In the genomic region with DNA sequence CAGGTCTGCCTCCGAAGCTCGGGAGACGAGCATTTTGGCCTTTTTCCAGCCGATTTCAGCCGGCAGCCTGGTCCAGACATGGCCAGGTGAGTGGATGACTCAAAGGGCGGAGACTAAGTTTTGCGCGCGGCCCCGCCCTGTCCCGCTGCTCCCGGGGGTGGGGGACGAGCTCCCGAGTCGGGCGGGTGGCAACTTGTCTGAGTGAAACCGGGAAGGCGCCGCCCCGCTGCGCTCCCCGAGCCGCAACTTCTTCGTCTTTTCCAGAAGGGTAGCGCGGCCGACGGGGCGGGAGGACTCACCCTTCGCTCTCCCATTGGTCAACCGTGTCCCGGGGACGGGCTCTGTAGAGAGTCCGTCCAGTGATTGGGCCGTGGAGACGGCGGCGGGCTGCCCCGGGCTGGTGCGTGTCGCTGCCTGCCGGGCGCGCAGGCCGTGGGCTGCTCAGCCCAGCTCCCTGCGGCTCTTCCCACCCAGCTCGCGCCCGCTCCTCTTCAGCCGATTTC, we compare ENCODE assay signal across 8 mouse cellular contexts. TPM values are rescaled to one million over a fixed set of nuclear protein-coding genes. Genes with fewer than 3 reads are reported as not detected.
A peak's percentile ranks its signal among the peaks of the same experiment; 100 is the strongest.
DNase-seq lines count a peak whose midpoint lies in the region; ATAC-seq and TF ChIP-seq lines count a peak whose summit lies in the region.

No protein-coding gene starts in this region.

- peak overlapping the region; percentile 88 for H3K4me2 ChIP-seq in kidney, embryonic 14.5 days (replicated peaks; ENCODE audit: low read depth, low read length)
- peak overlapping the region; percentile 75 for H3K4me2 ChIP-seq in limb, embryonic 14.5 days (replicated peaks; ENCODE audit: low read depth, low read length, severe bottlenecking)
- peak overlapping the region; percentile 85 for H3K4me2 ChIP-seq in midbrain, embryonic 16.5 days (ENCODE audit: low read length)

- H3K27me3 ChIP-seq in C2C12 (ENCODE audit: control insufficient read depth, insufficient read depth, insufficient read length) = no peaks in the 10 kb centered on the region
- peaks cover 58% of the 10 kb centered on the region for H3K27me3 ChIP-seq in heart, embryonic 10.5 days (ENCODE audit: insufficient read depth, poor library complexity, severe bottlenecking)
- peaks cover 33% of the 10 kb centered on the region for H3K27me3 ChIP-seq in kidney, embryonic 14.5 days (ENCODE audit: control insufficient read depth, insufficient read depth, low read length)
- H3K27me3 ChIP-seq in limb, embryonic 14.5 days (ENCODE audit: control insufficient read depth, insufficient read depth, low read length) = peaks cover 35% of the 10 kb centered on the region
- H3K27me3 ChIP-seq in midbrain, embryonic 16.5 days (ENCODE audit: control insufficient read depth, insufficient read depth, low read depth, low read length) = peaks cover 42% of the 10 kb centered on the region
- H3K27me3 ChIP-seq in spleen, adult 2 months (ENCODE audit: control insufficient read depth, insufficient read depth, low read length) = no peaks in the 10 kb centered on the region

- peak; percentile 95 for DNase-seq in heart, embryonic 10.5 days (ENCODE audit: low spot score)
- peak; percentile 91 for DNase-seq in limb, embryonic 14.5 days (ENCODE audit: low spot score)
- DNase-seq in spleen, adult 2 months (ENCODE audit: low read depth in 1 of 2, low spot score in 2 of 2) = peak; percentile 61 to 92

- no peak for TF ChIP-seq POLR2A in bone marrow macrophage, adult 2 months (IDR thresholded peaks at IDR 0.05; ENCODE audit: borderline replicate concordance, low read depth, low read length)
- TF ChIP-seq POLR2A in limb, embryonic 14.5 days (IDR thresholded peaks at IDR 0.05; ENCODE audit: borderline replicate concordance, extremely low read depth, insufficient read depth, insufficient read length) = no peak
- TF ChIP-seq POLR2A in spleen, adult 2 months (IDR thresholded peaks at IDR 0.05; ENCODE audit: low read depth, low read length) = peak; percentile 22

- ATAC-seq in erythroblast, adult 5-6 weeks (replicated peaks; ENCODE audit: low FRiP score, poor library complexity, severe bottlenecking) = peak; percentile 91
- ATAC-seq in kidney, embryonic 14.5 days (ENCODE audit: low FRiP score, low TSS enrichment) = peak; percentile 95
- peak; percentile 93 for ATAC-seq in limb, embryonic 14.5 days (ENCODE audit: low FRiP score, low read depth)
- peak; percentile 93 for ATAC-seq in midbrain, embryonic 16.5 days

- no peaks in the 10 kb centered on the region for H3K79me2 ChIP-seq in C2C12 (ENCODE audit: control insufficient read depth, insufficient read depth)

- TF ChIP-seq CTCF in C2C12 (IDR thresholded peaks at IDR 0.05; ENCODE audit: control insufficient read depth, insufficient read depth, insufficient read length) = no peak
- TF ChIP-seq CTCF in bone marrow macrophage, adult 2 months (IDR thresholded peaks at IDR 0.05; ENCODE audit: low read depth, low read length) = no peak
- TF ChIP-seq CTCF in spleen, adult 2 months (IDR thresholded peaks at IDR 0.05; ENCODE audit: extremely low read depth, insufficient read depth, insufficient read length, insufficient replicate concordance) = no peak

- peaks cover 12% of the 10 kb centered on the region for H3K4me1 ChIP-seq in bone marrow macrophage, adult 2 months (ENCODE audit: control insufficient read depth, insufficient read depth, low read length)
- peaks cover 25% of the 10 kb centered on the region for H3K4me1 ChIP-seq in heart, embryonic 10.5 days
- H3K4me1 ChIP-seq in kidney, embryonic 14.5 days (ENCODE audit: control insufficient read depth, insufficient read depth, low read length) = peaks cover 14% of the 10 kb centered on the region; the same call in 1 of the 2 replicates
- H3K4me1 ChIP-seq in limb, embryonic 14.5 days (ENCODE audit: control insufficient read depth, insufficient read depth, low read length) = peaks cover 4% of the 10 kb centered on the region; the same call in 1 of the 2 replicates
- H3K4me1 ChIP-seq in midbrain, embryonic 16.5 days (ENCODE audit: control insufficient read depth, insufficient read depth, low read length) = peaks cover 13% of the 10 kb centered on the region
- H3K4me1 ChIP-seq in spleen, adult 2 months (ENCODE audit: control insufficient read depth, insufficient read depth, insufficient read length) = peaks cover 14% of the 10 kb centered on the region; the same call in 1 of the 2 replicates

- under 1% methylated on average over 50 of the region's 50 CpGs for WGBS in heart, embryonic 10.5 days
- WGBS in kidney, embryonic 14.5 days = under 1% methylated on average over 50 of the region's 50 CpGs
- WGBS in limb, embryonic 14.5 days = under 1% methylated on average over 49 of the region's 50 CpGs
- under 1% methylated on average over 46 of the region's 50 CpGs for WGBS in midbrain, embryonic 16.5 days
- under 1% methylated on average over 47 of the region's 50 CpGs for WGBS in spleen, adult 2 months

- no peaks in the 10 kb centered on the region for H3K36me3 ChIP-seq in C2C12 (ENCODE audit: control insufficient read depth, insufficient read depth)
- peaks cover 8% of the 10 kb centered on the region for H3K36me3 ChIP-seq in heart, embryonic 10.5 days
- peaks cover 10% of the 10 kb centered on the region; the same call in 1 of the 2 replicates for H3K36me3 ChIP-seq in kidney, embryonic 14.5 days (ENCODE audit: control insufficient read depth, insufficient read depth, low read length)
- H3K36me3 ChIP-seq in limb, embryonic 14.5 days (ENCODE audit: control insufficient read depth, insufficient read depth, low read length) = peaks cover 13% of the 10 kb centered on the region
- H3K36me3 ChIP-seq in midbrain, embryonic 16.5 days (ENCODE audit: control insufficient read depth, insufficient read depth, low read length) = 0 out of 2 replicates have a peak, but pooled peaks cover 4% of the 10 kb centered on the region
- H3K36me3 ChIP-seq in spleen, adult 2 months (ENCODE audit: control insufficient read depth, insufficient read depth, low read length) = peaks cover 8% of the 10 kb centered on the region

- H3K9me3 ChIP-seq in heart, embryonic 10.5 days = no peaks in the 10 kb centered on the region
- no peaks in the 10 kb centered on the region for H3K9me3 ChIP-seq in kidney, embryonic 14.5 days (ENCODE audit: control insufficient read depth, low read length)
- no peaks in the 10 kb centered on the region for H3K9me3 ChIP-seq in limb, embryonic 14.5 days (ENCODE audit: control insufficient read depth, low read length)
- no peaks in the 10 kb centered on the region for H3K9me3 ChIP-seq in midbrain, embryonic 16.5 days (replicated peaks; ENCODE audit: control insufficient read depth, low read length, poor library complexity, severe bottlenecking)

- H3K27ac ChIP-seq in bone marrow macrophage, adult 2 months (ENCODE audit: insufficient read depth, low read depth, low read length) = no peak overlapping the region
- H3K27ac ChIP-seq in heart, embryonic 10.5 days = peak overlapping the region; percentile 56; the same call in 1 of the 2 replicates
- H3K27ac ChIP-seq in kidney, embryonic 14.5 days (ENCODE audit: low read depth, low read length) = no peak overlapping the region
- no peak overlapping the region for H3K27ac ChIP-seq in limb, embryonic 14.5 days (replicated peaks; ENCODE audit: low read depth, low read length)
- H3K27ac ChIP-seq in midbrain, embryonic 16.5 days (ENCODE audit: low read length) = no peak overlapping the region
- peak overlapping the region; percentile 62 for H3K27ac ChIP-seq in spleen, adult 2 months (ENCODE audit: insufficient read depth, low read length)

- H3K9ac ChIP-seq in kidney, embryonic 14.5 days (ENCODE audit: low read depth, low read length) = peak overlapping the region; percentile 48
- peak overlapping the region; percentile 58 for H3K9ac ChIP-seq in limb, embryonic 14.5 days (ENCODE audit: low read depth, low read length, severe bottlenecking)
- H3K9ac ChIP-seq in midbrain, embryonic 16.5 days (ENCODE audit: low read depth, low read length) = peak overlapping the region; percentile 48

- H3K4me3 ChIP-seq in C2C12 (ENCODE audit: insufficient read depth, poor library complexity, severe bottlenecking) = peak overlapping the region; percentile 29
- H3K4me3 ChIP-seq in bone marrow macrophage, adult 2 months (ENCODE audit: insufficient read depth, low read length) = peak overlapping the region; percentile 72
- H3K4me3 ChIP-seq in heart, embryonic 10.5 days = peak overlapping the region; percentile 70
- peak overlapping the region; percentile 56 for H3K4me3 ChIP-seq in kidney, embryonic 14.5 days (ENCODE audit: low read length)
- peak overlapping the region; percentile 59 for H3K4me3 ChIP-seq in limb, embryonic 14.5 days (replicated peaks; ENCODE audit: low read length)
- H3K4me3 ChIP-seq in midbrain, embryonic 16.5 days (ENCODE audit: low read depth, low read length) = peak overlapping the region; percentile 45
- peak overlapping the region; percentile 67 for H3K4me3 ChIP-seq in spleen, adult 2 months (ENCODE audit: extremely low read depth, insufficient read depth, insufficient read length)

- H3ac ChIP-seq in C2C12 (ENCODE audit: control insufficient read depth, insufficient read length, low read depth) = peak overlapping the region; percentile 60

- H3K79me3 ChIP-seq in C2C12 (ENCODE audit: low read depth) = no peaks in the 10 kb centered on the region

RNA-seq across cellular contexts. Expression of gene Sfn, which starts 2.3 kb away (rescaled TPM):
- polyA plus RNA-seq in C2C12 (2012; fragmentation: generic; extraction: Trizol) = 0.54 TPM
- 2.5 and 3.3 TPM in 2 replicates for polyA plus RNA-seq in bone marrow macrophage, adult 2 months (2012; ENCODE audit: insufficient read depth, insufficient read length, missing spikeins)
- total RNA-seq in erythroblast, adult 5-6 weeks (2015; ENCODE audit: low replicate concordance) = 0.84 TPM in 1 of 2 replicates, not detected in the other
- total RNA-seq in erythroblast, adult 5-6 weeks (2017; ENCODE audit: low replicate concordance) = 0.28 and 1.5 TPM in 2 replicates
- 4.3 and 12.9 TPM in 2 replicates for polyA plus RNA-seq in heart, embryonic 10.5 days (2016; fragmentation: Nextera tagmentation; extraction: Ambion mirVana)
- polyA plus RNA-seq in kidney, embryonic 14.5 days (2014; fragmentation: Nextera tagmentation; extraction: Ambion mirVana) = 8.0 and 9.5 TPM in 2 replicates
- polyA plus RNA-seq in limb, embryonic 14.5 days (2012; rRNA removed) = 112 and 139 TPM in 2 replicates
- 243 and 295 TPM in 2 replicates for polyA plus RNA-seq in limb, embryonic 14.5 days (2014; fragmentation: Nextera tagmentation; extraction: Ambion mirVana)
- polyA plus RNA-seq in midbrain, embryonic 16.5 days (2015; fragmentation: Nextera tagmentation; extraction: Ambion mirVana) = 1.1 and 1.2 TPM in 2 replicates
- polyA plus RNA-seq in spleen, adult 2 months (2012; rRNA removed) = 15.5 and 26.1 TPM in 2 replicates

RNA-seq across cellular contexts. Expression of gene Gpn2, which starts 15.5 kb away (rescaled TPM):
- polyA plus RNA-seq in C2C12 (2012; fragmentation: generic; extraction: Trizol) = 44.1 TPM
- polyA plus RNA-seq in bone marrow macrophage, adult 2 months (2012; ENCODE audit: insufficient read depth, insufficient read length, missing spikeins) = 9.3 and 11.2 TPM in 2 replicates
- total RNA-seq in erythroblast, adult 5-6 weeks (2015; ENCODE audit: low replicate concordance) = 1.7 and 3.1 TPM in 2 replicates
- 1.3 and 11.2 TPM in 2 replicates for total RNA-seq in erythroblast, adult 5-6 weeks (2017; ENCODE audit: low replicate concordance)
- 18.2 and 22.1 TPM in 2 replicates for polyA plus RNA-seq in heart, embryonic 10.5 days (2016; fragmentation: Nextera tagmentation; extraction: Ambion mirVana)
- 23.6 and 23.9 TPM in 2 replicates for polyA plus RNA-seq in kidney, embryonic 14.5 days (2014; fragmentation: Nextera tagmentation; extraction: Ambion mirVana)
- polyA plus RNA-seq in limb, embryonic 14.5 days (2012; rRNA removed) = 33.2 and 42.0 TPM in 2 replicates
- 17.6 and 19.6 TPM in 2 replicates for polyA plus RNA-seq in limb, embryonic 14.5 days (2014; fragmentation: Nextera tagmentation; extraction: Ambion mirVana)
- 16.1 and 17.0 TPM in 2 replicates for polyA plus RNA-seq in midbrain, embryonic 16.5 days (2015; fragmentation: Nextera tagmentation; extraction: Ambion mirVana)
- 36.1 and 55.9 TPM in 2 replicates for polyA plus RNA-seq in spleen, adult 2 months (2012; rRNA removed)

RNA-seq across cellular contexts. Expression of gene Gpatch3, which starts 25.1 kb away (rescaled TPM):
- 6.9 TPM for polyA plus RNA-seq in C2C12 (2012; fragmentation: generic; extraction: Trizol)
- polyA plus RNA-seq in bone marrow macrophage, adult 2 months (2012; ENCODE audit: insufficient read depth, insufficient read length, missing spikeins) = 12.9 and 17.4 TPM in 2 replicates
- total RNA-seq in erythroblast, adult 5-6 weeks (2015; ENCODE audit: low replicate concordance) = 0.84 TPM in 1 of 2 replicates, not detected in the other
- 9.7 and 26.5 TPM in 2 replicates for total RNA-seq in erythroblast, adult 5-6 weeks (2017; ENCODE audit: low replicate concordance)
- 7.1 and 9.6 TPM in 2 replicates for polyA plus RNA-seq in heart, embryonic 10.5 days (2016; fragmentation: Nextera tagmentation; extraction: Ambion mirVana)
- 6.5 and 10.2 TPM in 2 replicates for polyA plus RNA-seq in kidney, embryonic 14.5 days (2014; fragmentation: Nextera tagmentation; extraction: Ambion mirVana)
- 8.0 and 8.4 TPM in 2 replicates for polyA plus RNA-seq in limb, embryonic 14.5 days (2012; rRNA removed)
- polyA plus RNA-seq in limb, embryonic 14.5 days (2014; fragmentation: Nextera tagmentation; extraction: Ambion mirVana) = 8.1 and 9.2 TPM in 2 replicates
- polyA plus RNA-seq in midbrain, embryonic 16.5 days (2015; fragmentation: Nextera tagmentation; extraction: Ambion mirVana) = 6.1 and 6.5 TPM in 2 replicates
- polyA plus RNA-seq in spleen, adult 2 months (2012; rRNA removed) = 3.7 and 6.0 TPM in 2 replicates

RNA-seq across cellular contexts. Expression of gene Nr0b2, which starts 46.4 kb away (rescaled TPM):
- polyA plus RNA-seq in C2C12 (2012; fragmentation: generic; extraction: Trizol) = not detected
- not detected in 2 replicates for polyA plus RNA-seq in bone marrow macrophage, adult 2 months (2012; ENCODE audit: insufficient read depth, insufficient read length, missing spikeins)
- not detected in 2 replicates for total RNA-seq in erythroblast, adult 5-6 weeks (2015; ENCODE audit: low replicate concordance)
- not detected in 2 replicates for total RNA-seq in erythroblast, adult 5-6 weeks (2017; ENCODE audit: low replicate concordance)
- 4.9 and 8.9 TPM in 2 replicates for polyA plus RNA-seq in heart, embryonic 10.5 days (2016; fragmentation: Nextera tagmentation; extraction: Ambion mirVana)
- polyA plus RNA-seq in kidney, embryonic 14.5 days (2014; fragmentation: Nextera tagmentation; extraction: Ambion mirVana) = not detected in 2 replicates
- 0.05 TPM in 1 of 2 replicates, not detected in the other for polyA plus RNA-seq in limb, embryonic 14.5 days (2012; rRNA removed)
- 0.17 TPM in 1 of 2 replicates, not detected in the other for polyA plus RNA-seq in limb, embryonic 14.5 days (2014; fragmentation: Nextera tagmentation; extraction: Ambion mirVana)
- not detected in 2 replicates for polyA plus RNA-seq in midbrain, embryonic 16.5 days (2015; fragmentation: Nextera tagmentation; extraction: Ambion mirVana)
- 3.2 and 4.0 TPM in 2 replicates for polyA plus RNA-seq in spleen, adult 2 months (2012; rRNA removed)

RNA-seq across cellular contexts. Expression of gene Zdhhc18, which starts 50.3 kb away (rescaled TPM):
- 14.3 TPM for polyA plus RNA-seq in C2C12 (2012; fragmentation: generic; extraction: Trizol)
- 19.4 and 27.4 TPM in 2 replicates for polyA plus RNA-seq in bone marrow macrophage, adult 2 months (2012; ENCODE audit: insufficient read depth, insufficient read length, missing spikeins)
- 4.4 and 8.8 TPM in 2 replicates for total RNA-seq in erythroblast, adult 5-6 weeks (2015; ENCODE audit: low replicate concordance)
- 3.8 and 8.8 TPM in 2 replicates for total RNA-seq in erythroblast, adult 5-6 weeks (2017; ENCODE audit: low replicate concordance)
- polyA plus RNA-seq in heart, embryonic 10.5 days (2016; fragmentation: Nextera tagmentation; extraction: Ambion mirVana) = 1.6 and 2.9 TPM in 2 replicates
- 3.0 and 4.2 TPM in 2 replicates for polyA plus RNA-seq in kidney, embryonic 14.5 days (2014; fragmentation: Nextera tagmentation; extraction: Ambion mirVana)
- polyA plus RNA-seq in limb, embryonic 14.5 days (2012; rRNA removed) = 38.0 and 46.5 TPM in 2 replicates
- 4.0 and 7.0 TPM in 2 replicates for polyA plus RNA-seq in limb, embryonic 14.5 days (2014; fragmentation: Nextera tagmentation; extraction: Ambion mirVana)
- polyA plus RNA-seq in midbrain, embryonic 16.5 days (2015; fragmentation: Nextera tagmentation; extraction: Ambion mirVana) = 3.5 and 4.7 TPM in 2 replicates
- polyA plus RNA-seq in spleen, adult 2 months (2012; rRNA removed) = 133 and 134 TPM in 2 replicates

Comparison
In these comparisons a context has a peak if more than half of its experiments do, and no peak if none do; other contexts are left out.
1. H3K27ac ChIP-seq: peak in heart, embryonic 10.5 days (single experiment) and spleen, adult 2 months (single experiment); none in bone marrow macrophage, adult 2 months (single experiment), kidney, embryonic 14.5 days (single experiment), limb, embryonic 14.5 days (single experiment) and midbrain, embryonic 16.5 days (single experiment).
2. Peak in every context shown above with its lines, with median percentiles within 50 percentile points of each other: H3K4me3 ChIP-seq, ATAC-seq, DNase-seq, H3K4me2 ChIP-seq and H3K9ac ChIP-seq.